Mouse (Mus musculus) fibroblast of lung, adult 2 months (primary cell): Measurements from ENCODE around the gene Pcsk4.

Source experiments
- DNase-seq: peaks from one replicate; pipeline ENCODE4 v3.0.0-alpha.2; 2011; ENCODE audit warnings: low read depth

Gene Pcsk4

DNA sequence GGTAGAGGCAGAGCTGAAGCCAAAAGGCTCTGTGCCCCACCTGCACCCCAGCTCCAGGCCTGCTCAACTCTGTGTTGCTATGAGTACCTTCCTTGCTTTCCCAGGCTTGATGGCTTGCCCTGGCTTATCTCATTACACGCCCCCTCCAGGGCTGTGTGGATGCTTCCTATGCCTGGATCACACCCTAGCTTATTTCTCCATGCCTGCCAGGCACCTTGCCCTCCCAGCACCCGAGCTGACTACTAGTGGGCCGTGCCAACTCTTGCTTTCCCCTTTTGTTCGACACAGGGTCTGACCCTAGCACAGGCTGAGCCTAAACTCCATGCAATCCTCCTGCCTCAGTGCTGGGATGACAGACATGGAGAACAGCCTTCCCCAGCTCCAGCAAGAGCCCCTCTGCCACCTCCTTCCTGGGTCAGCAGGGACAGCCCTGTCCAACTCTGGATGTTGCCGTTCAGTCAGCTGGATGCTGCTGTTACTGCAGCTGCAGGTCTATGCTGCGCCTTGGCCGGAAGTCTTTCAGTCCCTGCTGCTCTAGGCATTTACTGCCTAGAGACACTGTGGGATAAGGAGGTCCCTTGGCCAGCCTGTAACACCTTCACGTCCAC, 31.7 kb downstream of the Pcsk4 start:
- no peak for DNase-seq

DNA sequence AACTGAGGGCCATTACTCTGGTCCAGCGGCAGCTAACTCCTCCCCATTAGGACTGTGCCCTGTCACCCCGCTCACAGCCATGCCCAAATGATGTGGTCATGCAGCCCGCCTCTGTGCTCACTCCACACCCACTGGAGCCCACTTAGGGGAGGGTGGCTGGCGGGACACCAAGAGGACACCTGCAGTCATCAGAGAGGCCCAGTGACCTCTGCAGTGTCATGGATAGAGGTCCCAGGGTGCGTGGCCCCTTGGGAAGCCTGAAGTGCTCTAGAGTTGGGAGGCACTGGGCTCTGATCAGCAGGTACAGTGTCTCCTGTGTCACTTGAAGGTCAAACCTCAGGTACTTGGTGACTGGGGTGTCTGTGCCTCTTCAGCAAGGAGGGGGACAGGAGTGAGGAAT, 32.5 kb downstream of the Pcsk4 start:
- DNase-seq: no peak

DNA sequence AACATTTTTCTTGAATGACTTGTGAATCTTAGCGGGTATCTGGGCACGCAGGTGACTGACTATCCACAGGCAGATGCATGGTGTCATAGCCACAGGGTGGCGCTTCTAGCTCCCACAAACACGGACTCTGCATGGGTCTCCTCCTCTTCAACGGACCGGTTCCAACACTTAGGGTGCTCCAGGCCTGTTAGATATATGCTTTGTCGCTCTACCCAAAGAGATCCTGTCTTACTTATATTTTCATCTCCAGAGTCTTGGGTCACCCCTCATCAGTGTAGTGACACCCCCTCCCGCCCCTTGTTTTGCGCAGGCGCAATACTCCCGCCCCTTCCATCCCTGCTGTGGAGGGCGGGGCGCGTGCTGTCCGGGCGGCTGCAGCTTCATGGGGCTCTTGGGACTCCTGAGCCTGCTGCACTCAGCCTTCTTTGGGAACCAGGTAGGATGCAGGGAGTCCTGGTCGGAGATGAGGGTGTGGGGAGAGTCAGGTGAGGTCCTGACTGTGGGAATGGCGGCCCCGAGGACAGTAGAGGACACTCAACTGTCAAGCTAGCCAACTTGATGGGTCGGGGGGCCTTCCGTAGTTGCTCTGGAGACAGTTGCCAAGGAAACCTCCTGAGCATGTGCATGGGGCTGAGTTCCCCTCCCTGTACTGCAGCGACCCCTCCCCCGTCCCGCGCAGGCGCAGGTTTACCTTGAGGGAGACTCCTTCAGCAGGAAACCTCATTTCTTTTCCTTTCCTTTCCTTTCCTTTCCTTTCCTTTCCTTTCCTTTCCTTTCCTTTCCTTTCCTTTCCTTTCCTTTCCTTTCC, 33.5 kb downstream of the Pcsk4 start, which contains the start of gene Apc2:
Apc2 (plus strand) TSS at position 360 of the 808 bp plus-strand sequence.
- peak; percentile 41 for DNase-seq

DNA sequence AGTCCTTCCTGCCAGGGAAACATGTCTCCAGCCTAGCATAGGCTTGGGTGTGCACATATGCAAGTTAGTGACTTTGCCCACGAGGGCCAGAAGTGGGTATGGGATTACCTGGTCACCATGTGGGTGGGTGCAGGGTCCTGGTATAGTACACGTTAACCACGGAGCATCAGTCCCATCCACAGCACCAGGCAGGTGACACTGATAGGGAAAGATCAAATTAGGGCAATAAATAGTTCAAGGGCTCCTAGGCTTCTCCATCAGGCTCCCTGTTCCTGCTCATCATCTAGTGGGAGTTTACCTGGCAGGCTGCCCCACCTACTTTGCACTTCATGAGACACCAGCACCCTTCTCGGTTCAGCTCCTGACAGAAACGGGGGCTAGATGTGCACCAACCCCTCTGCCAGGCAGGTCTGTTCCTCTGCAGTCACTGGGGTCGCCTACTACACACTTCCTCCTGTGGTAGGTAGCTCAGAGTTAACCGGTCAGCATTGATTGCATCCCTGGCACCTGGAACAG, 34.5 kb downstream of the Pcsk4 start:
- no peak for DNase-seq

DNA sequence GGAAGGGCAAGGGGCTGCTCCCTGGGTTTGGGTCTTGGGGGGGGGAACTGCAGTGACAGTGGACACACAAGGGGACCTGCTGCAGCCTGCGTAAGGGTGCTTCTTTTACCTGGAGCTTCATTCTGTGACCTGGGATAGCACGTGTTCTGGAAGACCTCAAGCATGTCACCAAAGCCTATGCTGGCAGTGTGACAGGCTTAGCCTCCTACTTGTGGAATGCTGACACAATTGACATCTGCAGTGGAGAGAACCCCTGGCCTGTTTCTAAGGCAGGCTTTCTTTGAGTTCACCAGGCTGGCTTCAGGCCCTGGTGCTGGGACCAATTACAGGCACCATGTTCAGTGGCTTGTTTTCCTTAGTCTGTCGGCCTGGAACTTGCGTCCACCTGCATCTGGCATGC, 35.0 kb downstream of the Pcsk4 start:
- DNase-seq: no peak

DNA sequence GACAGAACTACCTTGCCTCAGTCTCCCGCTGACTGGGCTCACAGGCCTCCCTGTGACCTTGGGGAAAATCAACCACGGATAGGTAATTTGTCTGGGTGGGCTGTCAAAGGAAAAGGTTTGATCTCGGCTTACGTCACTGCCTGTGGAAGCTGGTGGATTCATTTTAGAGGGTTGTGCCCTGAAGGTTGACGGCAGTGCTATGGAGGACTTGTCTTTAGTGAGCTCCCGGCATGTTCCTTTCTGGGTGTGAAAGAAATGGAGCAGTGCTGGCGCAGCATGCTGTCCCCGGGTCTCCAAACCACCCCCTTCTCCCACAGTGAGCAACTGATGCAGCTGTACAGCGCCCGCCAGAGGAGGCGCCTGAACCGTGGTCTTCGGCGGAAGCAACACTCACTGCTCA, 36.0 kb downstream of the Pcsk4 start:
- DNase-seq: no peak

DNA sequence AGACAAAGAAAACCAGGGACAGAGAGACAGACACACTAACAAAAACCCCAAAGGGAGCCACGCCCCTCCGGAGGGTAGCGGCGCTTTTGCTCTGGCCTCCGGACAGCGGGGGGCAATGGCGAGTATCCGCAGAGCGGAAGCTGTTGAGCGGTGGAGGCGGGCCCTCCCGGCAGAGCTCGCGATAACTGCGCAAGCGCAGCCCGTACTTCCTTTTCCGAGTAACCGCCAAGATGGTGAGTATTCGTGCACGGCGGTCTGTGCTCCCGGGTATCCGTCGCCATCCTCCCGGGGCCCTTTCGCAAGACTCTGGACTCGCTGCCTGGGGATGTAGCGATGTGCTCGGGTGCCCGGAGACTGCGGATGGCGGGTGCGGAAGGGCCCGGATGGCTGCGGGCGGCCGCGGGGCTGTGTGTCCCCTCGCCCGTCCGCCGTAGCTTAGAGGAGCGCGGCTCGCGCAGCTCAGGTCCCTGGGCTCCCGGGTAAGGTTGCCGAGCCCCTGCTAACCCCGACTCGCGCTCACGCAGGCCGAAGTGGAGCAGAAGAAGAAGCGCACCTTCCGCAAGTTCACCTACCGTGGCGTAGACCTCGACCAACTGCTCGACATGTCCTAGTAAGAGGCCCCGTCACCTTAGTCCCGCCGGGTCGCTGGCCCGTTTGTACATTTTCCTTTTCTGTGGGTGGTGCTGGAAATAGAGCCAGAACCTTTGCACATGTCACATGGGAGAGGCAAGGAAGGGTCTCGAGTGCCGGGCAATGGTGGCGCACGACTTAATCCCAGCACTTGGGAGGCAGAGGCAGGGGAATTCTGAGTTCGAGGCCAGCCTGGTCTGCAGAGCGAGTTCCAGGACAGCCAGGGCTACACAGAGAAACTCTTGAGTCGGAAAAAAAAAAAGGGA, 36.8 kb downstream of the Pcsk4 start, which contains the start of gene Rps15:
Rps15 (plus strand) TSS at position 203 of the 896 bp plus-strand sequence.
- peak; percentile 92 for DNase-seq

DNA sequence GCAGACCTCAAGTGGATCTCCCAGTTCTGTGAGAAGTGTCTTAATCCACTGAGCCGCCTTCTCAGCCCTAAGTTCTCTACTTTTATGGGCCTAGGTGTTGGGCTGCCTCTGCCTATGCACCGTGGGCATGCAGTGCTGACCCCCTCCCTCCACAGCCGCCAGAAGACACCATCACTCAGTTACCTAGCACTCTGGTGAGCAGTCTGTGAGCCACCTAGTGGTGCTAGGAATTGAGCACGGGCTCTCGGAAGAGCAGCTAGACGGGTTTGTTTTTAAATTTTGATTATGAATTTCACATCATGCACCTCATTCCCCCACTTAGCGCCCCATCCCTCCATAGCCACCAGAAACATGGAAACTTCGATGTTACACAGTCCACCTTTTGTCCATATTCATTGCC, 40.6 kb downstream of the Pcsk4 start:
- DNase-seq: no peak

DNA sequence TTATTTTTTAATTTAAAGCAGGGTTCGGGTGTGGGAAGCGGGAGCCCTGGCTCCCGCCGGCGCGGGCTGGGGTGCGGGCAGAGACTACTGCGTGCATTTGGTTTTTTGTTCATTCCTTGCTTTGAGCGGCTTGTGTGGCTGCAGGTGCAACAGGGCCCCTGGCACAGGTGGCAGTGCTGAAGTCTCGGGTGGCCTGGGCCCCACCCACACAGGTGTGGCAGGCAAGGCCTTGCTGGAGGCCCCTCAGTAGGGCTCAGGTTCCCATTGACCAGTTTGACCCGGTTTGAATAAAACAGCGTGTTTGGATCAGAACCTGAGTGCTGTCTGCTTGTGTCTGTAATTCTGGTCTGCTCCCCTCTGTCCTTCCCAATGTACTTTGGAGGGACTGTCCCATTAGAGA, 41.2 kb downstream of the Pcsk4 start:
- DNase-seq: no peak

DNA sequence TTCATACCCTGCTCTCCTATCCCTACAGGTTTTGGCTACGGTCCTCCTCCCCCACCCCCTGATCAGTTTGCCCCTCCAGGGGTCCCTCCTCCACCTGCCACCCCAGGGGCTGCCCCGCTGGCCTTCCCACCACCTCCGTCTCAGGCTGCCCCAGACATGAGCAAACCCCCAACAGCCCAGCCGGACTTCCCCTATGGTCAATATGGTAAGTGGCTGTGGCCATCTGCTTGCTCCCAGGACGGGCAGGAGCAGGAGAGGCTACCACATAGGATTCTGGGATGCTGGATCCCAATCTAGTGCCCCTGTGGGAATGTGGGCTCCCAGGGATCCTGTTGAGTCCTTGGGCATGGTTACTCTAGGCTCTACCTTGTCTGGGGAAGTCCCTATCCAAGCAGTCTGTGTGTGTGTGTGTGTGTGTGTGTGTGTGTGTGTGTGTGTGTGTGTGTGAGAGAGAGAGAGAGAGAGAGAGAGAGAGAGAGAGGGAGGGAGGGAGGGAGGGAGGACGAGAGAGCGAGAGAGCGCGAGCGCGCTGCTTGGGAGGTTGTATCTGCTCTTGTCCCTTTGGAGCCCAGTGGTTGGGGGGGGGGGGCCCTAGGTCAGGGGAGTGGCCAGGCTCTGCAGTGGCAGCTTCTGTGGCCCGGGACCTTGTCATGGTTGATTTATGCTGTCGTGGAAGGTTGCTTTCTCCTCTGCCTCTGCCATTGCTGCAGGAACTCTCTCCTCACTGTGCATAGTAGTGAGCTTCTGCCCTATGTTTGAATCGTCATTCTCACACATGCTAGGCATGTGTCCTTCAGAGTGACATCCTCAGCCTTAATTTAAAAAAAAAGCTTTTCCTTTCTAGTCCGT, 43.9 kb downstream of the Pcsk4 start:
- DNase-seq: no peak

DNA sequence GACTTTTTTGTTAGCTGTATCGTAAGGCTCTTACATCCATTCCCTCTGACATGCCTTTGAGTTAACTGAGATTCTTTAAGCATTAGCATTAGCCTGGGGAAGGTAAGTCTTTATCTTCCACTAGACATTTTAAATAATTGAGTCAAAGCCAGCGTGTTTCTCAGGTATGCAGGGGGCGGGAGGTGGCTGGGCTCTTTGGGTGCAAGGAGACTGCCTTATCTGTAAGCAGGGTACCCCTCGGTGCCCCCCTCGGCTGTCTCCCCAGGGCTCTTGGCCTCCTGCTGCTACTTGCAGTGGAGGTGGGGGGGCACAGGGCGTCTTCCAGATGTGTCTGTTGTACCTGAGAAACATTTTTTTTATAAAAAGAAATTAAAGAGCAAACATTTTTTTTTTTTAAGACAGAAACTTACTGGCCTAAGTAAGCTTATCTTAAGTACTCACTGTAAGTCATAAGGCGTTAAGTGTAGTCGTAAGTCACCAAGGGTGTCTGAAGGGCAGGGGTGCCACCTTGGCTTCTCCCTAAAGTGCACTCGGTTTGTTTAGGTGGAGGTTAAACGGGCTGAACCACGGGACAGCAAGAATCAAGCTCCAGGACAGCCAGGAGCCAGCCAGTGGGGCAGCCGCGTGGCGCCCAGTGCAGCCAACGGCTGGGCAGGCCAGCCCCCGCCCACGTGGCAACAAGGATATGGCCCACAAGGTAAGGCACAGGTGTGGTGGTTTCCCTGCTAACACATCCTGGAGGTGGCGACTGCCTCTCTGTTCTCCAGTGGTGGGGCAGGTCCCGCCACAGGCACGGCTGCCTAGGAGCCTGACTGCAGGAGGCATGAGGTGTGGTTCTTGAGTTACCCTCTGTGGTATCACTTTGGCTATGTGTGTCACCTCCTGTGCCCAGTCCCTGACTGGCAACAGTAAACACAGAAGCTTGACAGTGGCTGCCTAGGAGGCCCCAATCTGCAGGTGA, 46.5 kb downstream of the Pcsk4 start:
- no peak for DNase-seq

DNA sequence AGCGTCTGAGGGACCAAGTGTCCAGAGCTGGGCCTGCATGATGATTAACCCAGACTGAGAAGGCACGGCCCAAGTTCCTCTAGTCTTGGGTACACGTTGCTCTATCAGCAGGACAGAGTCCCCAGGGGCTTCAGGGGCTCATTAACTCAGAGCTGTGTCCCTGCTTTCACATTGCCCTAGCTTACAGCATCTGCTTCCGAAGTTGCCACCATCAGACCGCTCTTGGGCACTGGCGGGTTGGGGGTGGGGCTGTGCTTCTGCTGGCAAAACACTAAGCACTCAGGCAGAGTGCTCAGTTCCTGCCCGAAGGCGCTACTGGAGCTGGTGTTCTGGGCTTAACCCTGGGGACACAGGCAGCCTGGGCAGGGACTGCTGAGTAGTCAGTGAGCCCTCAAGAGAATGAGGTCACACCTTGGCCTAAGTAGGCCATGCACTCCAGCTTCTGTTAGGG, 47.4 kb downstream of the Pcsk4 start:
- no peak for DNase-seq

DNA sequence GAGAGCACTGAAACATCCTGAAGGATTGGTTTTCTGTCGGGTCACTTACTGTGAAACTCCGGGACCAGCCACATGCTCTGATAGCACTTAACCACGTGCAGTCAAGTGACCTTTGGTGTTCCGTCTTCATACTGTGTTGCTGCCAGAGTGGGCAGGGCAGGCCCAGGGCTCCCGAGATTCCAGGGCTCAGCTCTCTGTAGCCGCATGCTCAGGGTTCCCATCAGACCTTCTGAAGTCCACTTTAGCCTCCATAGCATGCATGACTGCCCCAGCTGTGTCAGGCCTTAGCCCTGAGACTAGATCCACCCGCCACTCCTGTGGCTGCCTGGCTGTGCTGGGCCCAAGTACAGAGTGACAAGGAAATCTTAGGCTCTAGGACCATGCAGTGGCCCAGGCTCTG, 48.0 kb downstream of the Pcsk4 start:
- no peak for DNase-seq

DNA sequence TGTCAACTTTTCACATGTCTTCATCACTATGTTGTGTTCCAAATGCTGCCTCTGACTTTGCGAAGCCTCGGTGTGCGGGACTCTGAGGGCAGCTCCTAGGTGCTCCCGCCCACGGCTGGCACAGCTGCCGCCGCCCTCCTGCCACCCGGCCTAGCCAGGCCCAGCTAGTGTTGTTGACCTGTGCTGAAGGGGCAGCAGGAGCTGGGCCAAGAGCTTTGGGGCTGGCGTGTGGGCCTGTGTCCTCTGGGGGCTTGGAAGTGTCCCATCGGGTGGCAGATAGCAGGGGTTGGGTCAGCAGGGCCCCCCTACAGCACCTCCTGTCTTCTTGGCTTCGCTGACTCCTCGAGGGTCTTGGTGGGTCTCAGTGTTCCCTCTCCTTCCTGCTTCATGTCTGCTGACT, 50.0 kb downstream of the Pcsk4 start:
- no peak for DNase-seq

DNA sequence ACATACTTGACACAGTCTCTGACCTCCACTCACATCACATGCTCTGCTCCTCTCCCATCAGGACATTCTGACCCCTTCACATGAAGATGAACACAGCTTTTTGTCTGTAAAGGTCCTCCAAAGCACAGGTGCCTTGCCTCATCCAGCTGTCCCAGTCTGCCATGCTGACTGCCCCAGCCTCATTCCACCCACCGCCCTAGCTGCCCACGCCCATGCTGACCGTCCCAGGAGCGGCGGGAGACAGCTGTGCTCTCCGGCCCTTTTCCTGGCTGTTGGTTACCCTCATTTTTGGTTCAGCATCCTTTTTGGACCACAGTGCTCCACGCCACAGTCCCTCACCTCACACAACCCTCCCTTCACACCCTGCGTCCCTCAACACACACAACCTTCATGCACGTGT, 50.9 kb downstream of the Pcsk4 start:
- DNase-seq: no peak

DNA sequence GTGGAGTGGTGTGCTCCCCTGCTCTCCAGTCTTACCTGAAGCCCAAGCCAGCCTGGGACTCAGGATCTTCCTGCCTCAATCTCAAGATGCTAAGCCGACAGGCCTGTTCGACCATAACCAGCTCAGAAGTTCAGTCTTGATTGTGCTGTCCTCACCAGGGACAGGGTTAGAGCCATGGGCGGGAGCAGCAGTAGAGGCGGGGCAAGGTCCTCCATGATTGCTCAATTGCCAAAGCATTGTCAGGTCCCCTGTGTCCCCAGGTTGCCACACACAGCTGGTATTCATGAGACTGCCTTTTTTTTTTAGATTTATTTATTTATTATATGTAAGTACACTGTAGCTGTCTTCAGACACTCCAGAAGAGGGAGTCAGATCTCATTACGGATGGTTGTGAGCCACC, 53.1 kb downstream of the Pcsk4 start:
- DNase-seq: no peak

DNA sequence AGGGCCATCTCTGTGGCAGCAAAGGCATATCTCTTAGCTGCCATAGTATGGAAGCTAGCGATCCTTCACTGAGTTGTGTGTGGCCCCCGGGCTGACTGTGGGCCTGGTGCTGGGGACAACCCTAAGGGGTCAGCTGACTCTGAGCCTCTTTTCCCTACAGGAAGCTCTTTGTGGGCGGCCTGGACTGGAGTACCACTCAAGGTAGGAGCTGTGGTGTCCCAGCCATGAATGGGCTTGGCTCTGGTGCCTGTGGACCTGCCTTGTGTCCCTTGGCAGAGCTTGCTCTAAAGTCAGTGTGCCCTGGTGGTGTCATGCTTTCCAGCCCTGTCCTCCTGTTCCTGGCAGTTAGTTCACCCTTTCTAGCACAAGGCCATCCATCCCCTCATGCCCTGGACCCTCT, 55.5 kb downstream of the Pcsk4 start:
- DNase-seq: no peak

DNA sequence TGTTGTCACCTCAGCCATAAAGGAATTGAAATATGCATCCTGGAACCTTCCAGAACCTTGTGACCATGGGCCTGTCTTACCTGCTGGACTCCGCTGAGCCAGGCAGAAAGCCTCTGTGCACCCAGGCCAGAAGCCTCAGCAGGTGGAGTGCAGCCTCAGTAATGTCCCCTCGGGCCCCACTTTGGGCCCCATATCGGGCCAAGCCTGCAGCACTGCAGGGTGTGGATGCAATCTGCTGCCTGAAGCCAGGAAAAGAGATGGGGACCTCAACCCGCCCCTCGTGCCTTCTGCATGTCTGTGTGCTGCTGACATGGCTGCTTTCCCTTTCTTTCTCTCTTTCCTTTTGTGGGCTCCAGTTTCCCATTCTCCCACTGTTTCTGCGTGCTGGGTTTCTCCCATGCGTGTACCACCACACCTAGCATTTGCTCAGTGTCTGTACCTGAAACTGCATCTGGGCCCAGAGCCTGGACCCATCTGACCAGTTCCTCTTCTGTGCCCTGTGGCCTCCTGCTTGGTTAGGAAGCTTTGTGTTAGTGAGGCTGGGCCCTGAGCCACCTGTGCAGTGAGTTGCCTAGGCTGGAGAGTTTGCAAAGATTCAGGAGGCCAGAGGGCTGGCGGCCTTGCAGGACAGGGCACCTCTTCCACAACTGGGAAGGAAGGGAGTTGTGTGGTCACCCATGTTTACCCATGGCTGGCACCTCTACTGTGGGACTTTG, 57.3 kb downstream of the Pcsk4 start:
- no peak for DNase-seq
